Mouse (Mus musculus) thymus, adult 2 months (tissue): Measurements from ENCODE around the gene 9330159F19Rik.

Experiments used
- CTCF ChIP-seq: fragments of 200-500 bp; IDR thresholded peaks from 2 replicates; pipeline ENCODE4 v1.5.1; 2012; ENCODE audit warnings: mild to moderate bottlenecking, control low read depth, low read length, moderate library complexity, borderline replicate concordance; ENCODE audit not compliant: control insufficient read depth, poor library complexity, insufficient read depth; ENCODE audit errors: extremely low read depth
- POLR2A ChIP-seq: fragments of 200-500 bp; IDR thresholded peaks from 2 replicates; pipeline ENCODE4 v1.6.1; 2012; ENCODE audit warnings: mild to moderate bottlenecking, low read length, control low read depth, moderate library complexity; ENCODE audit not compliant: control insufficient read depth, poor library complexity, insufficient read depth; ENCODE audit errors: extremely low read depth

GRCm38 (mm10) chr10:29216957-29217356 lies 5.6 kb downstream of the 9330159F19Rik start:
- TF ChIP-seq POLR2A (no peak), CTCF (no peak)
